9 mouse cellular contexts compared by ENCODE assay signal in the genomic region with DNA sequence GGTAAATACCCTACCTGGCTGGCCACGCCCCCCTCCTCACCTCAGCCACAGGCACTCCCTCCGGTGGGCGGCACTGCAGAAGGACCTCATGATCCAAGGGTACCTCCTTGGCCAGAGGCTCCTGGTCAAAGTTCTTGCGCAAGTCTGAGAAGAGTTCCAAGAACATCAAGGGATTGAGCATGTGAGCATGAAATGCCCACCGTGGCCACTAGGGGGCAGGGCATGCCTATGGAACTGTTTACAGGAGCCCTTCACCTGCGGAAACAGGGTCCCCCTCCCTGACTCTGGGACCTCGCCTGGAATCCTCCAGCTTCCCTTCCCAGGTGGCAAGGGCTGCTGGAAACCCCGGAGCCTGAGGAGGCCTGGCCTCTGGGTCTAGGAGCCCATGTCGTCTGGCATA. TPM values are rescaled to one million over a fixed set of nuclear protein-coding genes. Genes with fewer than 3 reads are reported as not detected.
A peak's percentile ranks its signal among the peaks of the same experiment; 100 is the strongest.
DNase-seq lines count a peak whose midpoint lies in the region; ATAC-seq lines count a peak whose summit lies in the region.
"Had no signal": no experiment of that assay in that cellular context is flagged by ENCODE, and none has a peak within 500 bp of the region (broad histone marks: within the 10 kb centered on the region; RNA-seq: fewer than 3 reads in every experiment).

No protein-coding gene starts in this region.

- H3K4me3 ChIP-seq in forebrain, embryonic 16.5 days (replicated peaks; ENCODE audit: low read length), result no peak overlapping the region
- no peak overlapping the region for H3K4me3 ChIP-seq in lung, embryonic 15.5 days

- H3K4me1 ChIP-seq in forebrain, embryonic 16.5 days (replicated peaks; ENCODE audit: control insufficient read depth, insufficient read depth, low read length), result peaks cover 3% of the 10 kb centered on the region; the same call in 1 of the 2 replicates
- H3K4me1 ChIP-seq in lung, embryonic 15.5 days, result 0 out of 2 replicates have a peak, but pooled peaks cover 4% of the 10 kb centered on the region

- DNase-seq in MN1 (ENCODE audit: low spot score), result peak; percentile 89
- peak; percentile 83 to 88 for DNase-seq in cerebellum, adult 18-20 months
- peak; percentile 82 to 87 for DNase-seq in heart, postnatal 36 days
- DNase-seq in layer of hippocampus, adult 18-20 months (ENCODE audit: low spot score in 2 of 2), result peak; percentile 19 to 72
- peak; percentile 50 for DNase-seq in retina, adult 2 months (ENCODE audit: low read depth, low spot score)
- DNase-seq in thymus, postnatal 36 days, result peak; percentile 60 to 68

- intact Hi-C loops in heart, postnatal 36 days (cut with DNase I), result loop anchor here (1.0 to 5.0 kb wide), 5 partner anchors 52 to 293 kb away; a partner anchor contains a TSS

- 15% methylated on average over 9 of the region's 9 CpGs for WGBS in forebrain, embryonic 16.5 days
- WGBS in lung, embryonic 15.5 days, result 5% methylated on average over 9 of the region's 9 CpGs

- H3K9me3 ChIP-seq in forebrain, embryonic 16.5 days (ENCODE audit: control insufficient read depth, low read length), result no peaks in the 10 kb centered on the region
- H3K9me3 ChIP-seq in lung, embryonic 15.5 days, result no peaks in the 10 kb centered on the region

- no peaks in the 10 kb centered on the region for H3K36me3 ChIP-seq in forebrain, embryonic 16.5 days (ENCODE audit: control insufficient read depth, insufficient read depth)
- no peaks in the 10 kb centered on the region for H3K36me3 ChIP-seq in lung, embryonic 15.5 days

- peak; percentile 60; the same call in 1 of the 2 replicates for ATAC-seq in forebrain, embryonic 16.5 days
- ATAC-seq in lung, embryonic 15.5 days (ENCODE audit: borderline replicate concordance, extremely low read depth, low FRiP score, low TSS enrichment), result peak; percentile 32

- no peak overlapping the region for H3K27ac ChIP-seq in forebrain, embryonic 16.5 days (ENCODE audit: low read length)
- H3K27ac ChIP-seq in lung, embryonic 15.5 days, result no peak overlapping the region
- H3K27ac ChIP-seq: macrophage had no signal

- no peak overlapping the region for H3K9ac ChIP-seq in forebrain, embryonic 16.5 days (replicated peaks; ENCODE audit: low read depth, low read length)
- H3K9ac ChIP-seq in lung, embryonic 15.5 days, result no peak overlapping the region

- H3K27me3 ChIP-seq in forebrain, embryonic 16.5 days (replicated peaks; ENCODE audit: control insufficient read depth, insufficient read depth, low read length), result no peaks in the 10 kb centered on the region
- no peaks in the 10 kb centered on the region for H3K27me3 ChIP-seq in lung, embryonic 15.5 days

- H3K4me2 ChIP-seq in forebrain, embryonic 16.5 days (ENCODE audit: low read length), result peak overlapping the region; percentile 40
- H3K4me2 ChIP-seq in lung, embryonic 15.5 days, result peak overlapping the region; percentile 32

RNA-seq across cellular contexts. Expression of a gene that starts 27.0 kb away (rescaled TPM):
- polyA plus RNA-seq in forebrain, embryonic 16.5 days (2015; fragmentation: Nextera tagmentation; extraction: Ambion mirVana), result 13.0 and 13.4 TPM in 2 replicates
- 1 to 10 TPM; 3.2 to 6.7 TPM for total RNA-seq in heart, postnatal 36 days (2021)
- total RNA-seq in layer of hippocampus, adult 18-20 months (2021), result 10 to 100 TPM; 13.6 to 14.5 TPM
- polyA plus RNA-seq in lung, embryonic 15.5 days (2015; fragmentation: Nextera tagmentation; extraction: Ambion mirVana), result 13.3 and 13.6 TPM in 2 replicates

RNA-seq across cellular contexts. Expression of a gene that starts 51.8 kb away (rescaled TPM):
- 2.2 and 2.6 TPM in 2 replicates for polyA plus RNA-seq in forebrain, embryonic 16.5 days (2015; fragmentation: Nextera tagmentation; extraction: Ambion mirVana)
- total RNA-seq in heart, postnatal 36 days (2021), result 10 to 100 TPM; 14.5 to 14.7 TPM
- total RNA-seq in layer of hippocampus, adult 18-20 months (2021), result 10 to 100 TPM; 15.0 to 15.6 TPM
- 6.5 and 7.7 TPM in 2 replicates for polyA plus RNA-seq in lung, embryonic 15.5 days (2015; fragmentation: Nextera tagmentation; extraction: Ambion mirVana)
